Mouse (Mus musculus) testis, adult 2 months (tissue): Measurements from ENCODE around the gene Tcf12.

Source experiments
- CTCF ChIP-seq: fragments of 200-500 bp; IDR thresholded peaks from 2 replicates; pipeline ENCODE4 v1.5.1; 2012; ENCODE audit warnings: low read depth, mild to moderate bottlenecking, inconsistent platforms, low read length, moderate library complexity; ENCODE audit not compliant: control insufficient read depth, insufficient read depth, insufficient replicate concordance
- POLR2A ChIP-seq: fragments of 200-500 bp; IDR thresholded peaks from 2 replicates; pipeline ENCODE4 v1.6.1; 2012; ENCODE audit warnings: low read depth, mild to moderate bottlenecking, inconsistent platforms, low read length, moderate library complexity; ENCODE audit not compliant: control insufficient read depth

GRCm38 (mm10) chr9:71805646-71806421 is 305.8 kb downstream of the Tcf12 start:
- TF ChIP-seq CTCF (no peak), POLR2A (no peak)
